Mouse (Mus musculus): ENCODE data around the gene Ranbp17. TPM values are rescaled to one million over a fixed set of nuclear protein-coding genes. Genes with fewer than 3 reads are reported as not detected.

Ranbp17 gene
- total RNA-seq, 2 experiments from 2014 or later, result 7.9 to 8.3 TPM

DNA sequence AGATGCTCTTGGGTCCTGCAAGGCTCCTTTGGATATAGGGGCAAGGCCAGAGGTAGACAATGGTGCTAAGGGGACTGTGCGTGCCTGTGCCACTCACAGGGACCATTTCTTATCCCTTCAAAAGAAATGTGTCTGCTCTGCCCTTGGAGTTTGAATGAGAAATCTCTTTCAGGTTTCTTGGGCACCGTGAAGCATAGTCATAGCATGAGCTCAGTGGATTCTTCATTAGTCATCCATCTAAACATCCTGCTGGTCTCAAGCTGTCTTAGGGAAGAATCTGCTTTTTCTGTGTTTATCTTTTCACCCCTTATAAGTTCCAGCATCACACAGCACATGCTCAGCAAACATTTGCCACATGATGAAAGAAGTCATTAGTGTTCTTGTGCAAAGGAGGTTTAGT, 235.0 kb downstream of the Ranbp17 start:
- no peak for DNase-seq (ENCODE audit: low spot score in 2 of 2)
- intact Hi-C loops (cut with DNase I), result no loop called here

DNA sequence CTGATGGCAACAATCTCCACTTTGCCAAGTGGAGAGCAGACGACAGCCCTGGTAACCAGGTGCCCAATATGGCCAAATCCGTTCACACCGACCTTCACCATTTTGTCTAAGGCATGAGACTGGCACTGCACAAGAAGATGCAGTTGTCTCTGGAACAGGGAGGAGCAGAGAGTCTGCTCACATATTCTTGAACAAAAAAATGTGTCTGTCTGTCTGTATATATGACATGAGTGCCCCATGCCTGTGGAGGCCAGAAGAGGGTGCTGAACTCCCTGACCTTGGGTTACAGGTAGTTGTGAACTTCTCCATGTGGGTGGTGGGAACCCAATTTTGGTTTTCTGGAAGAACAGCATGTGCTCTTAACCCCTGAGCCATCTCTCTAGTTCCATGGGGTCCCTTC, 236.9 kb downstream of the Ranbp17 start, which contains the start of gene Gm12117:
Gene Gm12117, minus strand, starts transcription at position 101 of the 400 bp plus-strand sequence.
- DNase-seq (ENCODE audit: low spot score in 2 of 2), result no peak
- intact Hi-C loops (cut with DNase I), result no loop called here

DNA sequence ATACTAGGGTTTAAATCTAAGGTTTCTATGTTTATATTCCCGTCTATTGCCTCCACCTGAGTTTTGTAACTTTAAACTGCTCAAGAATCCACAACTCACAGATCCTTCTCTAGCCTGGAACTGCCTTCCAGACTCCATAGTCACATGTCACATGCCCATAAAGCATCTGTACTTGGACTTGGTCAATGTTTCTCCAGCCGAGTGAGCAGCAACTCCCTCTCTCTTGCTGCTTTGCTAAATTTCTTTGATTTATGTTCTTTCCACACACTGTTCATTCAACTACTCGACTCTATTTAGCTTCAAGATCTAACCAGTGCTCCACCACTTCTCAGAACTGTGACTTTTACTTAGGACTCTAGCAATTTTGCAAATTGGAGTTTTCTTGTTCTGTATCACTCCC, 238.7 kb downstream of the Ranbp17 start:
- intact Hi-C loops (cut with DNase I), result no loop called here
- DNase-seq (ENCODE audit: low spot score in 2 of 2), result no peak

DNA sequence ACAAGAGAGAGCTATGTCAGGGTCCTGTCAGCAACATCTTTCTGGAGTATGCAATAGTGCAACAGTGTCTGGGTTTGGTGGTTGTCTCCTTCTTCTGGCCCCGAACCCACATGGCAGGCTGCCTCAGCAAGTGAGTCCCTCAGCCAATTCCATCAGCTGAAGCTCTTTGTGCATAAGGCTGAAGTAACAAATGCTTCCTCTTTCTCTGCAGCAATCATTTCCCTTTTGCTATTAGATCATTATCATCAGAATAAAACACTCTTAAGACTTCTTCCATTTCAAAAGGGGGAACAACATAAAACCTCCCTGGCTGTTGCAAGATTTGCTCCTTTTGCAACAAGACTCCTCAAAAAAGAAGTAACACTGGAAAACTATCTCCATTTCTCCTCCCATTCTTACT, 239.3 kb downstream of the Ranbp17 start:
- intact Hi-C loops (cut with DNase I), result no loop called here
- no peak for DNase-seq (ENCODE audit: low spot score in 2 of 2)

DNA sequence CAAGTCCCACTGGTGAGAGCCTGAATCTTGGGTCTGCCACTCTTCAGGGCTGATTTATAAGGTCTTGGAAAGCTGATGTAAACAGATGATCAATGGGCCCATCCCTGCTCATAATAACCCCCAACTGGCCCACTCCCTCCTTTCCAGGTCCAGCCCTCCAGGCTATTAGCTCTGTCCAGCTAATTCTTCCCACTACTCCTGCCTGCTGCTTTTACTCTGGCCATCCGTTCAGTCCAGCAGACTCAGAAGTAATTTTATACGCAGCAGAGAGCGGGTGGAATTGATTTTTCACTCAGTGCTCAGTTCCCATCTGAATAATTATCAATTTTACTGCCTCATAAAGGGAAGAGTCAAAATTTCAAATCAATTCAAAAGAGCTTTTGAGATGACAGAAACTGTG, 273.3 kb downstream of the Ranbp17 start:
- no peak for DNase-seq (ENCODE audit: low spot score in 2 of 2)
- intact Hi-C loops (cut with DNase I), result no loop called here

DNA sequence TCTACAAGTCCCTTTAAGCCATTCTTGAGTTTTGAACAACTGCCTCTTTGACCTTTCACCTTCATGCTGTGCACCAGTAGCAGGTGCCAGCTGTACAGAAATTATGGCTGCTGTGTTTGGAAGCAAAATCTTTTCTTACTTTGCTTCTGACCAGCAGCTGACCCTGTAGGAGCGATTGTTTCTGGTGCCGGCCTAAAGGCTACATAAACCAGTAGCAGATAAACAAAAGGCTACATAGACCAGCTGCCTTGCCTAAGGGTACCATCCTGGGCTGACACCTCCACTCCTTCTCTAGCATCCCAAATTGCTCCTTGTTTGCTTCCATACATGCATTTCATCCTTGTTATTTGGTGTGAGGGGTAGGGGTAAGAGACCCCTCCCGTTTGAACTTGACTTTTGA, 279.4 kb downstream of the Ranbp17 start:
- intact Hi-C loops (cut with DNase I), result no loop called here

DNA sequence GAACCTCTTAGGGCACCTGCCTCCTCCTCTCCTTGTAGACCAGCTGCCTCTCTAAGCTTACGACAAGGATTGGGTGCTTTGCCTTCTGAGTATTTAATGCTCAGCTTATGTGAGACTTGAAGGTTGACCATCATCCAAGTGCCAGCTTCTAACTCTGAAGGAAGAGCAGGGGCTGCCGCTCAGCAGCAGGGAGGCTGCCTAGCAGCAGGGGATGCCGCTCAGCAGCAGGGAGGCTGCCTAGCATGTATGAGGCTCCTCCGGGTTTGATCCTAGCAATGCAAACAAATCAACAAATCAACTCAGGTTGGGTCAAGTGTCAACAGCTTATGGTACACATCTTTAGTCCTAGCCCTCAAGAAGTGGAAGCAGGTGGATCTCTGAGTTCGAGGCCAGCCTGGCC, 281.5 kb downstream of the Ranbp17 start:
- intact Hi-C loops (cut with DNase I), result no loop called here

More for the DNA sequence above, 279.4 kb downstream of the Ranbp17 start:
- DNase-seq (ENCODE audit: low spot score in 2 of 2), result no peak

DNA sequence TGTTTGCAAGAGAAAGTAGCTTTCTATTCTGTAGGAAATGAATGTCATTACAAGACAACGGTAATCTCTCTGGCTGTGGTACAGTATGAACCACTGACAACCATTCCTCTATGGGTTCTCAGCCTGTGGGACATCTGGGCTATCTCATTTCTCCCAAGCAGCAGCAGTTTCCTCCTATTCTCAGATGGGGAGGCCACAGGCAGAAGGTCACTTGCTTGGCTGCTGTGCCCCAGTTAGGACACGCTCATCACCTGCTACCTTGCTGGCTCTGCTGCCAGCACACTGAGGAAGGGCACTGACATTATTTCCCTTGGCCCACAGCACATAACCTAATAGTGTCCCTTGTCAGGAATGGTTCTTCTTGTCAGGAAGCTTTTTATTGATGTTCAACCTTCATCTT, 285.4 kb downstream of the Ranbp17 start:
- intact Hi-C loops (cut with DNase I), result no loop called here
- no peak for DNase-seq (ENCODE audit: low spot score in 2 of 2)

More for the DNA sequence above, 281.5 kb downstream of the Ranbp17 start:
- no peak for DNase-seq (ENCODE audit: low spot score in 2 of 2)

DNA sequence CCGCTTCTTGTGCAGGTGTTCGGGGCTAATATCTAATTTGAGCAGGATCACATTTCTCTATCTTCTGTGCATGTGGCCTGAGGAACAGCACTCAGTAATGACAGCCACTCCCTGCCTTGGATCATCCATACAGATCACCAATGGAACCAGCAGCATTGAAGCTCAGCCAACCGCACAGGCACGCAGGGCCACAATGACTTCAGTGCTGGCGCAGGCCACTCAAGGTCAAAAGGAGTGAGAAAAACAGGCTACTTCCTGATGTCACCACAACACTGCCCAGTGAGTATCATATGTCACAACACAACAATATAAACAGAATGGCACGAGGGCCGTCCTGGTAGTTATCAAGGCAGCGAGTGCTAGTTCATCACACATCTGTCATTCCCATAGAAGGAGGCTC, 287.0 kb downstream of the Ranbp17 start:
- DNase-seq (ENCODE audit: low spot score in 2 of 2), result no peak
- intact Hi-C loops (cut with DNase I), result no loop called here

DNA sequence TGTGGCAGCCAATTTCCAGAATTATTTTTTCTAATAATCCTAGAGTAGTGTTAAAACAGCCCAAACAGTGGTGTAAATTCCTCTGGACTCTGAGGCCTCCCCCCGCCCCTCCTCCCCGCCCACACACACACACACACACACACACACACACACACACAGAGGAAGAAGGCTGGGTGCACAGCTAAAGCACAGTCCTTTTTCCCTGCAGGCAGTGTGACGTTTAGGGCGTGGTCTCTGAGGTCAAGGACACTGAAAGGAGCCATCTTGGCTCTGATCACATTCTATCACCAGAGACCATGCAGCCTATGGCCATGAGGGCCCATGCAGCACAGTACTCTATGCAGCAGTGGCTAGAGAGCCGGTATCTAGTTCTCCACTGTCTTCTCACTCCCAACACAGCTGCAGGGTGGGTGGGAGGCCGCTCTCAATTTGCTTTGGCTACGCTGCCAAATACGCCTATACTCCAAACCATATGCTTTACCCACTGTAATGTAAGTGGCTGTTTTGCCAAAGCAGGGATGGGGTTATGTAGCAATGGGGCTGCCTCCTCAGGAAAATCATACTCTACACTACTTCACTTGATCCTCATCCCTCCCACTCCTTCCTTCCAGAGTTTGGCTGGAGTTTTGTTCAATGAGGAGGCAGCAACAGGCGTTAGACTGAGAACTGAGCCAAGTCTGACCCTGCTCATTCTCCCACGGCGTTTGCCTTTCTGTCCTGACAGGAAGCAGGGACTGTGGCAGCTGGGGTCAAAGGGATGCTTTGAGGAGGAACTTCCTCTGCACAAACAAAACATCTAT, 291.8 kb downstream of the Ranbp17 start:
- DNase-seq (ENCODE audit: low spot score in 2 of 2), result peak in 1 of 2 experiments; percentile 35
- intact Hi-C loops (cut with DNase I), result no loop called here

DNA sequence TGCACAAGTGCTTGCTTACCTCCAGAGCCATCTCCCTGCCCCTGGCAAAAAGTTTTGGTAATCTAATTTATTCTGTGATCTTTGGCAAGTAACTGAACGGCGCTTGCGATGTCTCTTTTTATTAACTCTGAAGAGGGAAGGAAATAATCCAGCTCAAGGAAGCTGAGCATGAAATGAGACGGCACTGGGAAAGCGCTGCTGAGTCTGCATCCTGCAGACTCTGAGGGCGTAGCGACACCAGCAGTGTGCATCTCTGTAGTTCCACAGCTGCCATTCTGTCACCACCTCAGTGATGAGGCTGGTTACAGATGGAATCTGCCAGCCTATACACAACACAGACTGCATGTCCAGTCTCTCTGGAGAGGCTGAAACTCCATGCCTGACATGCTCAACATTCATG, 292.8 kb downstream of the Ranbp17 start:
- intact Hi-C loops (cut with DNase I), result no loop called here

DNA sequence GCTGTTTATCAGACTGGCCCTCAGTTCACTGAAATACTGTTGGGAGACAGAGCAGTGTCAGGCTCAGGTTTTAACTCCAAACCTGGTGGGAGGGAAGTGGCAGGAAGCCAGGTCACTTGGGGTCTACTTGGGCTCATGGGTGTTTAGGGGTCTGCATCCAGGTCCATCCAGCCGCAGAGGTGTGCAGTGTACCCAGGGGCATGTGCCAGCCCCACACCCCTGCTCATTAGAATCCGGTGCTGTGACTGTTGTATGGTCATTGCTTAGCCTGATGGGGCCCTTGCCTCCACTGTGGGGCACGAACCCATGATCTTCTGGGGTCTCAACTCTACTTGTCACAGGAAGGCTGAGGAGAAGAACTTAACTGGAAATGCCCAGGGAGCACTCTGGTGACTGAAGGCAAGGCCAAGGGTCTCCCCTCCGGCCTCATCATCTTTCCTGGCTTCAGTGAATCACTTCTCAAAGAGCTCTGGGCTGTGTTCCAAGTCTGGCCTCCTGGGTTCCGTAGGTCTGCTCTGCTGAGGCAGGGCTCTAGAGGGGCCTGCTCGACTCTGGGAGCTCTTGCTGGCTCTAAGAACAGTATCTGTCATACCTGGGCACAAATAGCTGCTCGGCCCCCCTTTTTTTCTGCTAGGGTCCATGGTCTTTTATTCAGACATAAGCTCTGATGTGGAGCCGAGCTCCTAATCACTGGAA, 296.0 kb downstream of the Ranbp17 start:
- no peak for DNase-seq (ENCODE audit: low spot score in 2 of 2)
- intact Hi-C loops (cut with DNase I), result no loop called here

More for the DNA sequence above, 292.8 kb downstream of the Ranbp17 start:
- DNase-seq (ENCODE audit: low spot score in 2 of 2), result no peak

DNA sequence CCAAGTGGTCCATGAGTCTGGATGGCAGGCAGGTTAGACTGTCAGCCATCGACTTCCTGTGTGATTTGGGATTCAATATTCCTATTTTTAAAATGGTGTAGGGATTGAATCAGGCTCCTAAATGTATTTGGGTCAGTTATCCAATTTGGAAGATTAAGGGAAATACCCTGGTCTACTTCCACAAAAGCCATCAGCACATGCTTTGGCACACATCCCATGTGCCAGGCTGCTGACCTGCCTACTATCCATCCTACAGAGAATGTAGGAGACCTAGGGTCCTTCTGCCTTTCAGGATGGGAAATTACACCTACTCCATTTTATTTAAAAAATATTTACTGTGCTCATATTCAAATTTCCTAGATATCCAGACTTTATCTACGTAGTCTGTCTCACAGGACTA, 306.1 kb downstream of the Ranbp17 start:
- DNase-seq (ENCODE audit: low spot score in 2 of 2), result no peak
- intact Hi-C loops (cut with DNase I), result no loop called here

DNA sequence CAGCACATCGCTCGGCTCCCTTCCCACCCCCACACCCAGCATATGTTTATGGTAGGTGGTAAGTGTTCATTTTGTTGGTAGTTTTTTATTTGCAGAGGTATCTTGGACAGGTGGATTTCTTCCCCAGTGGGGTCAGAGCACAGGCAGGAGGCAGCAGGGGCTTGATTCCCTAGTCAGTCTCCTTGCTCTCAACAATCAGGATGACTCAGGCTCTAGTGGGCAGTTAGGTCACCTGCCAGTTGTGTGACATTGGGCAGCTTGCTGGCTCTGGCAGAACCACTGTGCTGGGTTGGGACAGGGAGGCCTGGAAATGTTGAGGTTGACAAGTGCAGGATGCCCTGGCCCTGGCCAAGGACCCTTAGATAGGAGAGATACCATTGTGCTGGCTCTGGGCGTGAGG, 308.6 kb downstream of the Ranbp17 start:
- DNase-seq (ENCODE audit: low spot score in 2 of 2), result no peak
- intact Hi-C loops (cut with DNase I), result no loop called here

DNA sequence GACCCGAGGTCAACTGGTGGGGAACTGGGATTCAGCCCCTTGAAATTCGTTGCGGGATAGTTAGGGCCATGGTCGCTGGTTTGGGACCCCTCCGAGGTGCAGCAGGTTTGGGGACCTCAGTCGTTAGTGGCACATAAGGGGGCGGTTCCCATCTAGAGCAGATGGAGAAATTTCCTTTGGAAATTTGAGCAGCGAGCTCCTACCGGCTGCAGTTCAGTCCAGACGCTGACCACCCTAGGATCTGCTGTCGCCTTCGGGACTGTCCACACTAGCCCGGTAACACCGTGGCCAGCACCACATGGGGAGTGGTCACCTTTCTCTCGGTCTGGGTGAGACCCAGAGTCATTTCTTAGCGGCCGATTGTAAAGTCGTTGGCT, 309.2 kb downstream of the Ranbp17 start:
- intact Hi-C loops (cut with DNase I), result no loop called here
- DNase-seq (ENCODE audit: low spot score in 2 of 2), result no peak

DNA sequence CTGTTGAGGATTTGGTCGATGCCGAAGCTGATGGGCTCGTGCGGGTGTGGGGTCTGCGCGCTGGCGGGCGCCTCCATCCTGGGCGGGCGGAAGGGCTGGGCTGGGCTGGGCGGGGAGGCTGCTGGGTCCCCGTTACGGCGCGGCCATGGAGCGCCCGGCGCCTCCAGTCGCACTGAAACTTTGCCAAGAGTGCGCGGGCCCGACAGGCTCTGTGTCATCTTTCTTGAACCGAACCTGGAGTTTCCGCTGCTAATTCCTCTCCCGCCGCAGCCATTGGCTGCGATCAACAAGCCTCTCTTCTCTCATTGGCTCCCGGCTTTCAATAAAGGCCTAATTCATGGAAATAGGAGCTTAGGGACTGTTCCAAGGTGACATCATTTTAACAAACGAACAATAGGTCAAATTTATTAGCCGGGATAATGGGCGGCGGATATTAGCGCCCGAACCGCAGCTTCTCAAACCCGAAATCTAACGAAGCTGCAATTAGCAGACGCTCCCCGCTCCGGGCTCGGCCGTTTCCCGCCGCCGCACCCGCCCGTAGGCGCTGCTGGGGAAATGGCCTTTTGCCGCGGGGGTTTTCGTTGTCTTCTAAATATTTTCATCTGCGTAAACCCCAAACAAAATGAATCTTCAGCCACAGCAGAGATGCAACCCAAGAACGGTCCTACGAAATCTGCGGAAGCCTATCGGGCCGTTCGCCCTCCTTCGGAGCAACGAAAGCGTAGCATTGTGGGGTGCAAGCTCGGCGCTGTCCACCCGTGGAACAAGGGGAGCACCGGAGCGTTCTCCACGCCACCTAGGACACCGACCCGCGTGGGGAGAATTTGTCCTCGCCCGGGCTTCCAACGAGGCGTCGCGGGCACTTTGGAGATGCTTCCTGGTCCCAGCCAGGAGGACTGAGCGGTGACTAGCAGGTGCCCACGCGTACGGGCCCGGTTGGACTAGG, 309.9 kb downstream of the Ranbp17 start, which contains the start of gene Tlx3:
Gene Tlx3, minus strand, starts transcription at position 207 of the 946 bp plus-strand sequence.
- intact Hi-C loops (cut with DNase I), result no loop called here
- peak in 1 of 2 experiments; percentile 43 for DNase-seq (ENCODE audit: low spot score in 2 of 2)

DNA sequence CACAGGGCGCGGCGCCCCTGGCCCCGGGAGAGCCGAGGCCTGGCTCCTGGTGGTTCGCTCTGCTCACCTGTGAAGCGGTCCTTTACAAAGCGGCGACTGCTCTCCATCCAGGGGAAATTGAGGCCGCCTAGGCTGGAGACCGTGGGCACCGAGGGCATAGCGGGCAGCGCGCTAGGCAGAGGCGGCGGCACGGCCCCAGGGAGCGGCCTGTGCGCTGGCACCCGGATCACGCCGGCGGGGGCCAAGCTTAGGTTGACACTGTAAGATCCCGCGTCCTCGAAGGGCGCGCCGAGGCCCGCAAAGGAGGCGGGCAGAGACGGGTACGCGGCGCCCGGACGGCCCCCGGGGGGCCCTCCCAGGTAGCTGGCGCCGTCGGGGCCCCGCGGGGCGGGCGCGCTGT, 310.6 kb downstream of the Ranbp17 start:
- intact Hi-C loops (cut with DNase I), result no loop called here
- no peak for DNase-seq (ENCODE audit: low spot score in 2 of 2)

DNA sequence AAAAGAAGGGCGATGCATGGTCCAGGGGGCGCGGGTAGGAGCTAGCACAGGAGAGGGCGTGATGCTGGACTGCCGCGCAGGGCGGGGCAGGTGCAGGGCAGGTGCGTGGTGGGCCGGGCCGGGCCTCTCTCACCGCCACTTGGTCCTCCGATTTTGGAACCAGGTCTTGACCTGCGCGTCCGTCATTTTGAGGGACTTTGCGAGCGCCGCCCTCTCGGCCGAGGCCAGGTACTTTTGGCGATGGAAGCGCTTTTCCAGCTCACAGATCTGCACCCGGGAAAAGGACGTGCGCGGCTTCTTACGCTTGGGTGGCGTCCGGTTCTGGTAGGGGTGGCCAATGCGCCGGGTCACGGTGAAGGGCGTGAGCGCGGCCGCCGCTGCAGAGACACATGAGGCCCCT, 311.2 kb downstream of the Ranbp17 start:
- no peak for DNase-seq (ENCODE audit: low spot score in 2 of 2)
- intact Hi-C loops (cut with DNase I), result no loop called here

DNA sequence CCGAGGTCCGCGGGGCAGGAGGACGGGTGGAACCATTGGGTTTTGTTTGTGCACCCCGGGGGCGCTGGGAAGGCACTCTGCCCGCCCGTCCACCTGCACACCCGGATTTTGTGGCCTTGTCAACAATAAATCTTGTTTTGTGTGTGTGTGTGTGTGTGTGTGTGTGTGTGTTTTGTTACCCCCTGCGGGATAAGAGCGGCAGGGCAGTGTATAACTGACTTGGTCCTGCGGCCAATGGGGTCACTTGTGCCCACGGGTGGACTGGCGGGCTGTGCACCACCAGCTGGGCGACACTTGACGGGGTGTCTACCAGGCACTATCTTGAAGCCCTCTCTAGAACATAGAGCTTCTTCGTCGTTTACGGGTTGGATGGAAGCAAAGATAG, 311.9 kb downstream of the Ranbp17 start:
- peak in 1 of 2 experiments; percentile 6 for DNase-seq (ENCODE audit: low spot score in 2 of 2)
- intact Hi-C loops (cut with DNase I), result no loop called here
